Mouse (Mus musculus) C2C12 (cell line): ENCODE measurements around the gene Ocel1. TPM values are rescaled to one million over a fixed set of nuclear protein-coding genes. Genes with fewer than 3 reads are reported as not detected.

Experiments
- H3K27me3 ChIP-seq: one replicate; pipeline ENCODE4 v1.6.1; 2011; ENCODE audit not compliant: control insufficient read depth, insufficient read depth, insufficient read length
- H3K36me3 ChIP-seq: one replicate; pipeline ENCODE4 v1.6.1; 2011; ENCODE audit not compliant: control insufficient read depth, insufficient read depth
- H3K4me3 ChIP-seq: one replicate; pipeline ENCODE4 v1.5.1; 2011; ENCODE audit warnings: mild to moderate bottlenecking, control low read depth; ENCODE audit not compliant: poor library complexity, insufficient read depth, severe bottlenecking
- H3K79me2 ChIP-seq: one replicate; pipeline ENCODE4 v1.6.1; 2011; ENCODE audit not compliant: control insufficient read depth, insufficient read depth
- H3K79me3 ChIP-seq: one replicate; pipeline ENCODE4 v1.6.1; 2011; ENCODE audit warnings: low read depth, control low read depth
- H3ac ChIP-seq: one replicate; pipeline ENCODE3; 2011; ENCODE audit warnings: low read depth; ENCODE audit not compliant: control insufficient read depth, insufficient read length
- CEBPB ChIP-seq: IDR thresholded peaks from one replicate; pipeline ENCODE4 v1.6.1; 2011; ENCODE audit warnings: low read depth, mild to moderate bottlenecking, control low read depth, moderate library complexity
- CTCF ChIP-seq: IDR thresholded peaks from one replicate; pipeline ENCODE4 v1.5.1; 2011; ENCODE audit not compliant: control insufficient read depth, insufficient read depth, insufficient read length
- FOSL1 ChIP-seq: IDR thresholded peaks from one replicate; pipeline ENCODE4 v1.8.0; 2011; ENCODE audit warnings: mild to moderate bottlenecking, low read length; ENCODE audit not compliant: poor library complexity, insufficient read depth, severe bottlenecking
- MAX ChIP-seq: IDR thresholded peaks from one replicate; pipeline ENCODE4 v1.6.1; 2011; ENCODE audit warnings: mild to moderate bottlenecking, control low read depth
- MYOD1 ChIP-seq: IDR thresholded peaks from one replicate; pipeline ENCODE4 v1.6.1; 2011; ENCODE audit warnings: low read depth; ENCODE audit not compliant: control insufficient read depth, insufficient read length
- MYOG ChIP-seq: IDR thresholded peaks from one replicate; pipeline ENCODE4 v1.6.1; 2011; ENCODE audit not compliant: control insufficient read depth, insufficient read length; ENCODE audit errors: extremely low read depth
- USF1 ChIP-seq: IDR thresholded peaks from one replicate; pipeline ENCODE4 v1.6.1; 2011; ENCODE audit warnings: low read depth, mild to moderate bottlenecking, control low read depth, moderate library complexity
- polyA plus RNA-seq: library from polyadenylated mRNA; unstranded; fragments of >200 nt; fragmentation: generic; extraction: Trizol; gene quantifications from one replicate; pipeline ENCODE4 v1.2.1, GENCODE M21; 2012; ENCODE audit warnings: missing spikeins

The Ocel1 gene
- polyA plus RNA-seq, 1 experiment = 11.2 TPM

DNA sequence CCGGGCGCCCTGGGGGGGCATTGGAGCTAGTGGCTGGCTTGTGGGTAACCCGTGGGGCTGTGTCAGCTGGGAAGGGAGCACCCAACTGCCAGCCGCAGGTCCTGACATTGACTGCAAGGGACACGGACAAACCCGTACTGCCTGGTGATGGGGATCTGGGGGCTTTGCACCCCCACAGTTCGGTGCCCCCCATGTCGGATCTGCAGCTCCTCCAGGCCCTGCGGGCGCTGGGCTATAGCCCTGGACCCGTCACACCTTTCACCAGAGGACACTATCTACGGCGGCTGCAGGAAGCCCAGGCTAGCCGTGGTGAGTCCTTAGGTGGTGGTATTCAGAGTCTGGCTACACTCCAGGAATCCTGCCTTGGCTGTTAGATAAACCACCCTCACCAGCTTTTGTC is 36.3 kb downstream of the Ocel1 start:
- Histone ChIP-seq H3ac (no peak overlapping the region), H3K79me3 (peaks cover 6% of the 10 kb centered on the region), H3K79me2 (peaks cover 22% of the 10 kb centered on the region), H3K4me3 (no peak overlapping the region), H3K36me3 (peaks cover 29% of the 10 kb centered on the region), H3K27me3 (no peaks in the 10 kb centered on the region)
- TF ChIP-seq CEBPB = no peak
- TF ChIP-seq MAX = no peak
- TF ChIP-seq FOSL1 = no peak
- TF ChIP-seq CTCF = no peak
- TF ChIP-seq MYOD1 = no peak
- TF ChIP-seq MYOG = no peak
- no peak for TF ChIP-seq USF1

DNA sequence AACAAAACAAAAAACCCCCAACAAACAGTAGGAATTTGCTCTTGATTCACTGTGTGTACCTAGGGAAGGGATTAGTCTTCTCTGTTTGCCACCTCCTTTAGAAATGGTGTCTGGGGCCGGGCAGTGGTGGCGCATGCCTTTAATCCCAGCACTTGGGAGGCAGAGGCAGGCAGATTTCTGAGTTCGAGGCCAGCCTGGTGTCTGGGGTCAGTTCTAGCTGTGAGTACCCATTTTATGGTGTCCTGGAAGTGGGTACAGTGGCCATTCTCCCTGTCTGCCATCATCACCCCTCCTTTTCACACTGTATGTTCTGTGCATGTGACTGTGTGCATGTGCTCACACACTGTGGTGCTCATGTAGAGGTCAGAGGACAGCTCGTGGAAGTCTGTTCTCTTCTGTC is 37.1 kb downstream of the Ocel1 start:
- H3K4me3 ChIP-seq = no peak overlapping the region
- H3K79me3 ChIP-seq = peaks cover 6% of the 10 kb centered on the region
- no peaks in the 10 kb centered on the region for H3K27me3 ChIP-seq
- no peak for TF ChIP-seq FOSL1
- TF ChIP-seq MAX = no peak
- TF ChIP-seq USF1 = no peak
- TF ChIP-seq MYOG = no peak
- TF ChIP-seq CTCF = no peak
- no peak for TF ChIP-seq CEBPB
- no peak for TF ChIP-seq MYOD1
- H3K79me2 ChIP-seq = peaks cover 22% of the 10 kb centered on the region
- H3ac ChIP-seq = no peak overlapping the region
- H3K36me3 ChIP-seq = peaks cover 29% of the 10 kb centered on the region

DNA sequence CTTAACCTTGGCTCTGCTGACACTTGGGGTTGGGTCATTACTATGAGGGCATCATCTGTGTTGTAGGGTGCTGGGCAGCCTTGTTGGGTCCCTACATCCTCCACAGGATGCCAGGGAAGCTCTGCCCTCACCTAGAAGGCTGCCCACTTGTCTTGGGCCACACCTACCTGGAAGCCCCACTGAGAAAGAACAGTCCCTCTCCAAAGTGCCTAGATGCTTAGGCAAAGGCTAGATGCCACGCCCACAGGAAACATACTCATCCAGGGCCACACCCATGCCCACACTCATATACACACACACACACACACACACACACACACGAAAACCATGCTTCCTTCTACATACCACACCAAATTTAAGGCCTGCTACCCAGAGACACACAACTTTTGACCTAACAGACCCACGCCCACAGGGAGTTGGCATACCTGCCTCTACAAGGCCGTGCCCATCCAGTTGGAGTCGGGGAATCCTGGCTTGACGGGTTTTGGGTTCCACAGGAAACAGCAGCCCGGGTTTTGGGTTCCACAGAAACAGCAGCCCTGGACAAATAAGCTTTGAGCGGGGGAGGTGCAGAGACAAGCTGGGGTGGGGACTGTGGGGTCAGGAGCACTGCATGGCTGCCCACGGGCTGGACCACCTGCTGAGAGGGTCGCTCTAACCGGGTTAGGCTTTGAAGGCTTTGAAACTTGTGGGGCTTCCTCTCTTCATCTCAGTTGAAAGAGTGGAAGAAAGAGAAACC is 40.6 kb downstream of the Ocel1 start:
- H3K79me2 ChIP-seq = peaks cover 15% of the 10 kb centered on the region
- no peak overlapping the region for H3ac ChIP-seq
- peaks cover 29% of the 10 kb centered on the region for H3K36me3 ChIP-seq
- H3K27me3 ChIP-seq = no peaks in the 10 kb centered on the region
- H3K79me3 ChIP-seq = peaks cover 2% of the 10 kb centered on the region
- no peak overlapping the region for H3K4me3 ChIP-seq
- no peak for TF ChIP-seq MYOG
- TF ChIP-seq MAX = no peak
- TF ChIP-seq CEBPB = no peak
- no peak for TF ChIP-seq USF1
- TF ChIP-seq FOSL1 = no peak
- no peak for TF ChIP-seq CTCF
- TF ChIP-seq MYOD1 = no peak

DNA sequence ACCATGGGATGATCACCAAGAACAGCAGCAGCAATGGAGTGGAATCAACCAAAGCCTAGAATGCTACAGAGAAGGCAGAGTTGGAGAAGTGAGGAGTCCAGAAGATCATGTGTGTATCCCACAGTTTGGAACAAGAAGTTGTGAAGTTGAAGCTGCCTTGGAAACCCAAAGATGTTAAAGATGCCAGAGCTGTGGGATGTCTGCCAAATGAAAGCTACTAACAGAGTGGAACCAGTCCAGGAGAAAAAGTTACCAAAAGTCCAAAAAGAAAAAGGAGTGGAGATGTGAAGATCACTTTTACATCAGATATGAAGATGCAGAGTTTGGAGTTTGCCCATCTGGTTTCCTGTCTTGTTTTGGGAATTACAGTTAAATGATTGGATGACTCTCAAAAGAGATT is 51.0 kb downstream of the Ocel1 start:
- Histone ChIP-seq H3K79me3 (no peaks in the 10 kb centered on the region), H3K27me3 (no peaks in the 10 kb centered on the region), H3K79me2 (no peaks in the 10 kb centered on the region), H3K36me3 (no peaks in the 10 kb centered on the region), H3K4me3 (no peak overlapping the region), H3ac (no peak overlapping the region)
- TF ChIP-seq CEBPB (no peak), FOSL1 (no peak), MYOG (no peak), MAX (no peak), MYOD1 (no peak), CTCF (no peak), USF1 (no peak)

Other genes with a start within 250 kb of the Ocel1 start
- gene Myo9b, start 98.6 kb upstream of the Ocel1 start, polyA plus RNA-seq = 53.6 TPM
- gene Haus8, start 98.4 kb upstream of the Ocel1 start, polyA plus RNA-seq = 40.4 TPM
- gene Use1, start 4.5 kb upstream of the Ocel1 start, polyA plus RNA-seq = 105 TPM
- 73.0 TPM for gene Nr2f6, start 10.7 kb downstream of the Ocel1 start, polyA plus RNA-seq
- gene Ushbp1, start 24.5 kb downstream of the Ocel1 start, polyA plus RNA-seq = 0.04 TPM
- 118 TPM for gene Babam1, start 25.6 kb downstream of the Ocel1 start, polyA plus RNA-seq
- gene Ankle1, start 34.7 kb downstream of the Ocel1 start, polyA plus RNA-seq = 6.3 TPM
- 73.6 TPM for gene Abhd8, start 92.4 kb downstream of the Ocel1 start, polyA plus RNA-seq
- 121 TPM for gene Mrpl34, start 93.7 kb downstream of the Ocel1 start, polyA plus RNA-seq
- gene Dda1, start 97.9 kb downstream of the Ocel1 start, polyA plus RNA-seq = 104 TPM
- gene Ano8, start 114.7 kb downstream of the Ocel1 start, polyA plus RNA-seq = 22.1 TPM
- gene Gtpbp3, start 116.8 kb downstream of the Ocel1 start, polyA plus RNA-seq = 21.4 TPM
- 0.07 TPM for gene Plvap, start 140.5 kb downstream of the Ocel1 start, polyA plus RNA-seq
- gene Ccdc194, start 154.4 kb downstream of the Ocel1 start, polyA plus RNA-seq = 0.01 TPM
- 12.1 TPM for gene Bst2, start 166.2 kb downstream of the Ocel1 start, polyA plus RNA-seq
- 70.7 TPM for gene Mvb12a, start 171.6 kb downstream of the Ocel1 start, polyA plus RNA-seq
- gene Tmem221, start 187.6 kb downstream of the Ocel1 start, polyA plus RNA-seq = 0.18 TPM
- gene Nxnl1, start 195.3 kb downstream of the Ocel1 start, polyA plus RNA-seq = 0.02 TPM
- 57.5 TPM for gene Slc27a1, start 197.6 kb downstream of the Ocel1 start, polyA plus RNA-seq
- 231 TPM for gene Pgls, start 220.9 kb downstream of the Ocel1 start, polyA plus RNA-seq
- gene Fam129c, start 226.3 kb downstream of the Ocel1 start, polyA plus RNA-seq = 2.4 TPM
- 72.3 TPM for gene Colgalt1, start 239.7 kb downstream of the Ocel1 start, polyA plus RNA-seq